Mouse (Mus musculus) G1E (cell line): ENCODE results near the gene Wnt1.

Experiments used
- CTCF ChIP-seq: IDR thresholded peaks from 2 replicates; pipeline ENCODE4 v1.5.1; 2012; ENCODE audit warnings: low read depth, low read length, inconsistent platforms, mixed read lengths
- GATA1 ChIP-seq: IDR thresholded peaks from 2 replicates; pipeline ENCODE4 v1.6.1; 2012; ENCODE audit warnings: borderline replicate concordance, low read length, inconsistent platforms, mixed read lengths
- GATA2 ChIP-seq: IDR thresholded peaks from 2 replicates; pipeline ENCODE4 v1.6.1; 2012; ENCODE audit warnings: low read depth, low read length, inconsistent platforms, borderline replicate concordance
- POLR2AphosphoS5 ChIP-seq: IDR thresholded peaks from 2 replicates; pipeline ENCODE4 v1.6.1; 2012; ENCODE audit warnings: low read depth, low read length, inconsistent platforms; ENCODE audit not compliant: insufficient replicate concordance
- TAL1 ChIP-seq: conservative IDR thresholded peaks from 2 replicates; pipeline ENCODE4 v1.6.1; 2012; ENCODE audit warnings: low read depth, low read length, inconsistent platforms, mixed read lengths

- TF ChIP-seq TAL1 (no peak), GATA1 (no peak), CTCF (peak; percentile 81; the same call in 1 of the 2 replicates), POLR2AphosphoS5 (no peak), GATA2 (no peak)
Measured at GRCm38 (mm10) chr15:98785744-98786143, 3.9 kb upstream of the Wnt1 start.
